Mouse (Mus musculus): ENCODE data around the gene Ace2. TPM values are rescaled to one million over a fixed set of nuclear protein-coding genes. Genes with fewer than 3 reads are reported as not detected.

Ace2 gene
- total RNA-seq (2021) = 1 to 10 TPM in 1 of 2 experiments, under 1 TPM in 1; 0.87 to 1.1 TPM
- long read RNA-seq, partial matches to known transcripts = 0 of 1 reads
- long read RNA-seq, other reads (novel, unspliced or antisense) = 0 of 1 reads

DNA sequence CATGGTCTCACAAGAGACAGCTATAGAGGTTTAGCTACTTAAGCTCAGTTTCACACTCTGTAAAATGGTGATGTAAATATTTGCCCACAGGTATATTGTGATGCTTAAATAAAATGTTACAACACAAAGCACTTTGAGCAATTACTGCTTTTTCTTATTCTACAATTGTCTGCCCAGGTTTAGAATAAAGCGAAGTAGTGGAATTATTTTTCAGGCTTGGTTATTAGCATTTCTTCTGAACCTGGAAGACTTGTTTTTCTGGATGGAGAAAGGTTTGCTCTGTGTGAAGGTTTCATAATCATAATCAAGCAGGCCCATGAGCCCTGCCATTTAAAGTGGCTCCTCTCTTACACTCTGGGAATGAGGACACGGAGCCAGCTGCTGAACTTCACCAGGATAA is at the start of gene Ace2:
Gene Ace2, plus strand, starts transcription at position 301 of the 400 bp plus-strand sequence.
- DNase-seq (ENCODE audit: low spot score in 2 of 2) = no peak

GRCm38 (mm10) chrX:164089916-164090315 is 49.2 kb upstream of the Ace2 start:
- no peak for DNase-seq (ENCODE audit: low spot score in 2 of 2)

- no peak for DNase-seq (ENCODE audit: low spot score in 2 of 2)
These were observed 46.6 kb upstream of the Ace2 start for GRCm38 (mm10) chrX:164092300-164093169.

DNA sequence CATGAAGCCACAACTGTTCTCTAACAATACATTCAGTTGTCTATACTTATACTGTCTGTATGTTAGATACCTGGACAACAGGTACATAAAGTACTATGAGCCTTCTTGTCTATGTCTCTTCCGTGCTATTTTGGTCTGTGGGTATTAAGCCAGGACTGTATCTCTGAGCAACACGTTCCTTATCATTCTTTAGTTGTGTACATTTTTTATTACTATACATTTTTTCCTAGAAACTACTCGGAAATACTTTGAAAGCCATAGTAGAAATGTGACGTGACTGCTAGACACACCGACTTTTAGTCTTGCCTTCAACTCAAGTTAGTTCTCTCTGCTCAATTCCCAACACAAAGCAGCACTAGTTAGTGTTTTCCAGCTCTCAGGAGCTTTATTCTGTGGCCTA is 45.7 kb upstream of the Ace2 start:
- DNase-seq (ENCODE audit: low spot score in 2 of 2) = no peak

GRCm38 (mm10) chrX:164095838-164096237 is 43.3 kb upstream of the Ace2 start:
- no peak for DNase-seq (ENCODE audit: low spot score in 2 of 2)

DNA sequence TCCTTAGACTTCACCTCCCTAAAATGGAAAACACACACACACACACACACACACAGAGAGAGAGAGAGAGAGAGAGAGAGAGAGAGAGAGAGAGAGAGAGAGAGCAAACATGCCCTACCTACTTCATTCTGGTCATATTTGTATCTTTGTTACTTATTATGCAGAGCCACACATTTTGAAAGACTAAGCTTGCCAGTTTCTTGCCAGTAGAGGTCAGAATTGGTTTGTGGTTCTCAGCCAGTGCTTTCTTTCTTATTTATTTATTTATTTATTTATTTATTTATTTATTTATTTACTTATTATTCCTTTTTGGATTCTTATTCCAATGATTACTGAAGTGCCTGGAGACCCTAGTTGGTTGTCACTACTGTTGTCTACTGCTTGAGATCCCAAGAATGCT is 37.6 kb upstream of the Ace2 start:
- no peak for DNase-seq (ENCODE audit: low spot score in 2 of 2)

DNA sequence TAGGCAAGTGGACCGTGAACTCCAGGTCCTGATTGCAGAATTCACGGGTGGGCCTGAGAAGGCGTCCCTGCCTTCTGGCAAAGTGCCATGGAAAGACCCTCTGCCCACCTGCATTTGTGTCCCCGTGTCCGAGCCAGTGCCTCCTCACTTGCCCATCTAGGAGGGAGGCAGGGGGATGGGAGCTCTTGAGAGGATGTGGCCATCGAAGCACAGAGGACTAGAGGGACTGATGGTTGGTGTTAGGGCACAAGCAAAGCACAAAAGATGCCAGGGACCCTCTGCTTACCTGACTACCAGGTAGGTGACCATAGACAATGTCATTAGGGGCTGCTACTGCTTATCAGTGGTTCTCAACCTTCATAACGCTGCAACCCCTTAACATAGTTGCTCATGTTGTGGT is 36.9 kb upstream of the Ace2 start:
- DNase-seq (ENCODE audit: low spot score in 2 of 2) = no peak

- no peak for DNase-seq (ENCODE audit: low spot score in 2 of 2)
These were observed 36.5 kb upstream of the Ace2 start for GRCm38 (mm10) chrX:164102656-164103055.

GRCm38 (mm10) chrX:164111146-164111545 is 28.0 kb upstream of the Ace2 start:
- DNase-seq (ENCODE audit: low spot score in 2 of 2) = no peak

DNA sequence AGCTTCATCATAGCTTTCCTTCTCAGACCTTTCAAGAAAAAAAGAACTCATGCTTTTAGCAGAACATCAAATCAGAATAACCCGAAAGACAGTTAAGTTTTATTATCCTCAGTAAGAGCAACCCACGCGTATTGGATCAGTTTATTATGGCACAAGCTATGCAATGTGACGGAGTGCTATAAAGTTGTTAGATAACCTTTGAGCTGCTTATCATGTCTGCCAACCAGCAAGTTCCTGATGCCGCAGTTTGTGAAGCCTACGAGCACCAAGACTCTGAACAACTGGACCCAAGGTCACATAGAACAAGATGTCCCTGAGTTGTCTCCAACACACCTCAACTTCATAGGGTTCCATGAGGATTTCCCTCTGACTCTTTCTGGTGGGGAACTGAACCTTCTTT is 25.4 kb upstream of the Ace2 start:
- no peak for DNase-seq (ENCODE audit: low spot score in 2 of 2)

GRCm38 (mm10) chrX:164123942-164124341 is 15.2 kb upstream of the Ace2 start:
- DNase-seq (ENCODE audit: low spot score in 2 of 2) = no peak

DNA sequence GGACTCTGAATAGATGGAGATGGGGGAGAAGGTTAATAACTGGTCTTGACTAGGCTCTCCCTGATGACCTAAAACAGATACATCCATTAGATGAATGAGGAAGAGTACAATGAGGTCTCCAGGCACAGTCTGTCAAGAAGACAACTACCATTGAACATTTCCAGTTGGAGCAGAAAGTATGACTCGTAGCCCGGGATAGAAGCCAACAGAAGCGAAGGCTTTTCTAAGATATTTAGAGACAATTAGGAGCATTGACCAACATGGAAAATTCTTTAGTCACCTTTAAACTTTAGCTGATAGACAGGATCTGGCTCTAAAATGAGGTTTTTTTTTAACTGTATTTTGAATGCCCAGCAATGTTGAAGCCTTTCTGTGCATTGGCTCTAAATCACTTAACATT is 5.6 kb upstream of the Ace2 start:
- DNase-seq (ENCODE audit: low spot score in 2 of 2) = no peak

GRCm38 (mm10) chrX:164135304-164135818 is 3.8 kb upstream of the Ace2 start:
- DNase-seq (ENCODE audit: low spot score in 2 of 2) = no peak

DNA sequence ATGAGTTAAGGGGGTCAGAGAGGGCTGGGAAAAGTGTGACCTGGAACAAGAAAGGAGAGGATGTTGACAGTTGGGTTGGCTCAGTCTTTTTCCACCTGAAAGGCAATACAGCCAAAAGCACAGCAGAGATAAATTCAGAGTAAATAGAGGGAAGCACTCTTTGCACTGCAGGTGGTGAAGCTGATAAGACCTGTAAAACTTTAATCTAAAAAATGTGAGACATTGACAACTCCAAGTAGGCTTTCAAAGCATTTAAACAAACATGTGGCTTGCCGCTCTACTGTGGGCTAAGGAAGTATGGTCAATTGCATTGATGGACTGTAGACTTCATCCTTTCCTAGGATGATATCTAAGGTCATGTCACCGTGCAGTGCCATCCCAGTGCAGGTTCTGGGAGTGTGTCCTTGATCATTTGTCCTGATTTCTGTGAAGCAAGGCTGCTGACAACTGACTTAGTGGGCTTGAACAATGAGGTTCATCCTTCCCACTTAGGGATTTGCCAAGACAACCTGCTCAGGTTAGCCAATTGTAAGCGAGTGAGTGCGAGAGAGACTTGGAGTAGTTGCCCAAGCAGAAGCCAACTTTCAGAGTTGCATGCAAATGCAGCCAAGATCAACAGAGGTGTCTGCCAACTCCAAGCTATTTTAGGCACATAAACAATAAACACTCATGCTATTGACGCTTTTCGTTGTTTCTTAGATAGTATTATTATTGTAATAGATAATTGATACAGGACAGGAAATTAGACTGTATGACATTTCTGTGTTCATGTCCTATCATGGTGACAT is 6.5 kb downstream of the Ace2 start:
- no peak for DNase-seq (ENCODE audit: low spot score in 2 of 2)

GRCm38 (mm10) chrX:164152703-164153102 is 13.6 kb downstream of the Ace2 start:
- DNase-seq (ENCODE audit: low spot score in 2 of 2) = no peak

GRCm38 (mm10) chrX:164153606-164154005 is 14.5 kb downstream of the Ace2 start:
- DNase-seq (ENCODE audit: low spot score in 2 of 2) = no peak

GRCm38 (mm10) chrX:164154594-164154993 is 15.5 kb downstream of the Ace2 start:
- no peak for DNase-seq (ENCODE audit: low spot score in 2 of 2)

DNA sequence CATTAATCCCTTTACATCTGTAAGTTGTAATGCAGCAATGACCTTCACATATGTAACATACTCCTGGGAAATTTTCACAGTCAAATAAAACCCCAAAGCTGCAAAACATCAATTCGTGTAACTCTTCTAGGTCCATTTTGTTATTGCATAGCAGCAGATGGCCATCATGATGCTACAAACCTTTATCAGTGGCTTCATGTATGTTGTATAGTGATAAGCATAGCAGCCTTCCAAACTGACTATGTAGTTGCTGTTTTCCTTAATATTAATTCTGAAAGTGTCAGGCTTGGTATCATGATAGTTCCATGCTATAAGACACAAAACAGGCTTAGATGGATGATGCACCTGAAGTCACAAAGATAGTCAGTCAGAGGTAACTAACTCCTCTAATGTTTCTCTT is 25.5 kb downstream of the Ace2 start:
- DNase-seq (ENCODE audit: low spot score in 2 of 2) = no peak

- no peak for DNase-seq (ENCODE audit: low spot score in 2 of 2)
These were observed 31.9 kb downstream of the Ace2 start for GRCm38 (mm10) chrX:164171034-164171433.

- no peak for DNase-seq (ENCODE audit: low spot score in 2 of 2)
These were observed 34.7 kb downstream of the Ace2 start for GRCm38 (mm10) chrX:164173880-164174279.

DNA sequence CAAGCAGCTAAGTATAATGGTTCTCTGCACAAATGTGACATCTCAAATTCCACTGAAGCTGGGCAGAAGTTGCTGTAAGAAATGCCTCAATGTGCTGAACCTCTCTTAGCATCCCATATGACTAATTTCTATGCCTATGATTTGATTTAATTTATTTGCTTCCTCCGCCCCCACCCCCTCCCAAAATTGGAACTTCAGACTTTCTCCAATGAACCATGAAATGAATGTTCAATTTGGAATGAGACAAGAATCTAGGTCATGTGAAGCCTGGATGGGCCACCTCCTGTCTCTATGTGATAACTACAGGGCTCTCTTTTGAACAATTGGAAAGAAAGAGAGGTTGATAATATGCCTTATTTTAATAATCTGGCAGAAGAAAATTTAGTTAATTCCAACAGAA is 36.2 kb downstream of the Ace2 start:
- DNase-seq (ENCODE audit: low spot score in 2 of 2) = no peak

GRCm38 (mm10) chrX:164175780-164176179 is 36.6 kb downstream of the Ace2 start:
- no peak for DNase-seq (ENCODE audit: low spot score in 2 of 2)

Measured in layer of hippocampus, postnatal 10 days (tissue).